Mouse (Mus musculus) ES-E14 (cell line): ENCODE results near the gene Soga3. TPM values are rescaled to one million over a fixed set of nuclear protein-coding genes. Genes with fewer than 3 reads are reported as not detected.

Source experiments
- DNase-seq: peaks from one replicate; pipeline ENCODE4 v3.0.0-alpha.2; 2013; ENCODE audit warnings: low read depth, low spot score
- H3K27ac ChIP-seq: 2 replicates; pipeline ENCODE4 v1.5.1; 2012; ENCODE audit warnings: low read depth, mild to moderate bottlenecking, low read length, moderate library complexity, mixed read lengths; ENCODE audit not compliant: poor library complexity, insufficient read depth, severe bottlenecking
- H3K36me3 ChIP-seq: 2 replicates; pipeline ENCODE4 v1.6.1; 2012; ENCODE audit warnings: mild to moderate bottlenecking, low read length, moderate library complexity, mixed read lengths; ENCODE audit not compliant: control insufficient read depth, poor library complexity, insufficient read depth, severe bottlenecking
- H3K4me1 ChIP-seq, 2 experiments: fragments of 150-350 bp in 1 of 2; sonication (generic) in 1 of 2; 2 replicates each; pipeline ENCODE4 v1.6.1; 2012; ENCODE audit warnings: low read length in 2 of 2, mild to moderate bottlenecking in 1 of 2, mixed read lengths in 1 of 2; ENCODE audit not compliant: control insufficient read depth in 2 of 2, insufficient read depth in 2 of 2, poor library complexity in 1 of 2
- H3K4me3 ChIP-seq, 2 experiments: fragments of 150-350 bp in 1 of 2; sonication (generic) in 1 of 2; 2 replicates each; pipeline ENCODE4 v1.5.1; 2012; ENCODE audit warnings: low read length in 2 of 2, low read depth in 1 of 2, mild to moderate bottlenecking in 1 of 2, mixed read lengths in 1 of 2; ENCODE audit not compliant: insufficient read depth in 1 of 2, poor library complexity in 1 of 2, severe bottlenecking in 1 of 2
- H3K9ac ChIP-seq: 2 replicates; pipeline ENCODE4 v1.6.1; 2012; ENCODE audit warnings: low read depth, mild to moderate bottlenecking, low read length, mixed read lengths; ENCODE audit not compliant: poor library complexity, insufficient read depth, severe bottlenecking
- H3K9me3 ChIP-seq: fragments of 150-350 bp; sonication (generic); 2 replicates; pipeline ENCODE4 v1.6.1; 2012; ENCODE audit warnings: low read depth, mild to moderate bottlenecking, low read length; ENCODE audit not compliant: control insufficient read depth, insufficient read depth
- CHD2 ChIP-seq: IDR thresholded peaks from 2 replicates; pipeline ENCODE4 v1.6.1; 2014; ENCODE audit warnings: mild to moderate bottlenecking, low read depth, low read length, inconsistent platforms
- HCFC1 ChIP-seq: IDR thresholded peaks from 2 replicates; pipeline ENCODE4 v1.6.1; 2012; ENCODE audit warnings: low read length, inconsistent platforms, borderline replicate concordance; ENCODE audit not compliant: insufficient read depth
- MAFK ChIP-seq: IDR thresholded peaks from 2 replicates; pipeline ENCODE4 v1.6.1; 2014; ENCODE audit warnings: mild to moderate bottlenecking, low read depth, low read length, inconsistent platforms; ENCODE audit not compliant: insufficient read depth
- ZC3H11A ChIP-seq: IDR thresholded peaks from 2 replicates; pipeline ENCODE4 v1.6.1; 2012; ENCODE audit warnings: low read depth, mild to moderate bottlenecking, inconsistent platforms, low read length, borderline replicate concordance
- ZNF384 ChIP-seq: IDR thresholded peaks from 2 replicates; pipeline ENCODE4 v1.6.1; 2012; ENCODE audit warnings: low read depth, low read length, inconsistent platforms
- in situ Hi-C, 2 experiments: fragments of 600-800 bp; cut with MboI; formaldehyde crosslinking; loops; one replicate each; pipeline ENCODE4 v1.15.1; 2025; ENCODE audit warnings: low sequenced_read_pairs in 2 of 2, inconsistent platforms in 1 of 2; ENCODE audit not compliant: unreplicated experiment in 2 of 2
- total RNA-seq: library from RNA; depleted of rRNA; stranded (reverse); fragments of 300-350 nt; gene quantifications from 2 replicates; pipeline ENCODE4 v1.2.3, GENCODE M21; 2012

Gene Soga3
- total RNA-seq, 1 experiment = 13.3 TPM

GRCm38 (mm10) chr10:29198642-29199041, 55.0 kb downstream of the Soga3 start, which contains the start of gene Gm49353:
Gene Gm49353 (plus strand): TSS chr10:29198954.
- Histone ChIP-seq H3K4me3 (no peak within 1 kb of the TSS), H3K27ac (no peak within 1 kb of the TSS), H3K9me3 (no peaks in the 10 kb centered on the region), H3K4me1 (no peaks in the 10 kb centered on the region; a peak in 1 of 4 replicates), H3K36me3 (0 out of 2 replicates have a peak, but pooled peaks cover 1% of the 10 kb centered on the region), H3K9ac (no peak within 1 kb of the TSS)
- in situ Hi-C loops = no loop called here
- no peak for DNase-seq
- TF ChIP-seq ZC3H11A (no peak), ZNF384 (no peak), CHD2 (no peak), MAFK (no peak), HCFC1 (no peak)

- no peak overlapping the region for H3K9ac ChIP-seq
- no peaks in the 10 kb centered on the region; a peak in 1 of 4 replicates for H3K4me1 ChIP-seq
- H3K36me3 ChIP-seq = 0 out of 2 replicates have a peak, but pooled peaks cover 1% of the 10 kb centered on the region
- H3K27ac ChIP-seq = no peak overlapping the region
- in situ Hi-C loops = no loop called here
- no peak for TF ChIP-seq HCFC1
- no peak for TF ChIP-seq CHD2
- H3K4me3 ChIP-seq = no peak overlapping the region
- no peak for DNase-seq
- H3K9me3 ChIP-seq = no peaks in the 10 kb centered on the region
Observed at GRCm38 (mm10) chr10:29199835-29200234, 56.2 kb downstream of the Soga3 start.

GRCm38 (mm10) chr10:29200609-29201008, 57.0 kb downstream of the Soga3 start:
- no peak for DNase-seq
- in situ Hi-C loops = no loop called here
- no peaks in the 10 kb centered on the region for H3K9me3 ChIP-seq
- 0 out of 2 replicates have a peak, but pooled peaks cover 1% of the 10 kb centered on the region for H3K36me3 ChIP-seq
- TF ChIP-seq CHD2 (no peak), ZC3H11A (no peak), MAFK (no peak), ZNF384 (no peak), HCFC1 (no peak)
- no peak overlapping the region for H3K27ac ChIP-seq
- no peaks in the 10 kb centered on the region; a peak in 1 of 4 replicates for H3K4me1 ChIP-seq
- H3K4me3 ChIP-seq = no peak overlapping the region
- H3K9ac ChIP-seq = no peak overlapping the region

- H3K36me3 ChIP-seq = no peaks in the 10 kb centered on the region
- H3K9me3 ChIP-seq = no peaks in the 10 kb centered on the region
- TF ChIP-seq CHD2 (no peak), ZC3H11A (peak; percentile 39)
- DNase-seq = peak; percentile 54
- no peak overlapping the region for H3K4me3 ChIP-seq
- in situ Hi-C loops = no loop called here
- no peak overlapping the region for H3K27ac ChIP-seq
- no peak overlapping the region for H3K9ac ChIP-seq
- H3K4me1 ChIP-seq = no peaks in the 10 kb centered on the region
Observed at GRCm38 (mm10) chr10:29206730-29207129, 63.1 kb downstream of the Soga3 start.

GRCm38 (mm10) chr10:29208735-29209134, 65.1 kb downstream of the Soga3 start:
- no peaks in the 10 kb centered on the region for H3K9me3 ChIP-seq
- H3K27ac ChIP-seq = no peak overlapping the region
- in situ Hi-C loops = no loop called here
- no peak overlapping the region for H3K4me3 ChIP-seq
- no peaks in the 10 kb centered on the region for H3K36me3 ChIP-seq
- TF ChIP-seq ZNF384 = no peak
- no peak for TF ChIP-seq MAFK
- no peak for TF ChIP-seq HCFC1
- no peak for TF ChIP-seq CHD2
- no peak for TF ChIP-seq ZC3H11A
- no peaks in the 10 kb centered on the region for H3K4me1 ChIP-seq
- no peak for DNase-seq
- no peak overlapping the region for H3K9ac ChIP-seq
